Mouse (Mus musculus) brown adipose tissue, adult 24 weeks (tissue): ENCODE data around the gene Scaf1. TPM values are rescaled to one million over a fixed set of nuclear protein-coding genes. Genes with fewer than 3 reads are reported as not detected.

ENCODE experiments used
- H3K27ac ChIP-seq: fragments of 200-500 bp; replicated peaks from 2 replicates; pipeline ENCODE4 v1.5.1; 2012; ENCODE audit warnings: low read depth, mild to moderate bottlenecking, low read length
- H3K4me1 ChIP-seq: fragments of 200-500 bp; 2 replicates; pipeline ENCODE4 v1.6.1; 2012; ENCODE audit warnings: low read length, mixed read lengths; ENCODE audit not compliant: control insufficient read depth, insufficient read depth, insufficient read length
- H3K4me3 ChIP-seq: fragments of 200-500 bp; 2 replicates; pipeline ENCODE4 v1.5.1; 2012; ENCODE audit warnings: low read depth, mild to moderate bottlenecking, low read length, moderate library complexity; ENCODE audit not compliant: insufficient read depth
- polyA plus RNA-seq: library from polyadenylated mRNA; stranded (reverse); fragments of >200 nt; gene quantifications from 2 replicates; pipeline ENCODE4 v1.2.4, GENCODE M21; 2012; ENCODE audit not compliant: missing spikeins, insufficient read depth, insufficient read length

Scaf1 gene
- polyA plus RNA-seq, 1 experiment: 27.5 TPM

- Histone ChIP-seq H3K27ac (no peak overlapping the region), H3K4me1 (peaks cover 5% of the 10 kb centered on the region), H3K4me3 (peak overlapping the region; percentile 96)
These were observed 34.9 kb upstream of the Scaf1 start for GRCm38 (mm10) chr7:45050945-45051600.

DNA sequence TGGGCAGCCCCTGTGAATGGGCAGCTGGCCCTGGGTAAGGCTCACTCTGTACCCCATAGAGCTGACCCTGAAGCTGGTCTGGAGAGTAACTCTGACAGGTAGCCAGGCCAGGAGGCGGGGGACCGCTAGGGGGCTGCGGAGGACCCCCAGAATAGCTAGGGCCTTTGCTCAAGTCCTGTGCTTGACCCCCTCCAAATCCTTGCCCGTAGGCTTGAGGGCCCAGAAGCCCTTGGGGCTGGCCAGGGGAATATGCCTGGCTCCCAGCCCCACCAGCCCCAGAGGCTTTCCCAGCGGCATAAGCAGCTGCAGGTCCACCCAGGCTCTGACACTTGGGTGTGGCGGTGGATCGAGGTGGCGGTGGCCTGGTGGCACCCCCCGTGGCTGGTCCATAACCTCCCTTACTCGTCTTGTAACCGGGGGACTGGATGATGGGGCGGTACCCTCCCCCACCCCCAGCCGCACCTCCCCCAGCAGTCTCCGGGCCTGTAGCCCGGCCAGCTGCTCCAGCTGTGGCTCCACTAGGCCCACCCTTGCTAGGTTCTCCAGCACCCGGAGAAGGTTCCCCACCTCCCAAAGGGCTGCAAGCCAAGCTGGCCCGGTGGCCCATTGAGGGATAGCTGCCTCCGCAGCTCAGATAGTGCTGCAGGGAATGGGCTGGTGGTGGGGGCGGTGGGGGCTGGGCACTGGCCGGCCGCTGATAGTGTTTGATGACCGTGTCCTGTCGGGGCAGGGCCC, 32.9 kb upstream of the Scaf1 start:
- H3K4me1 ChIP-seq: peaks cover 5% of the 10 kb centered on the region
- H3K4me3 ChIP-seq: no peak overlapping the region
- no peak overlapping the region for H3K27ac ChIP-seq

DNA sequence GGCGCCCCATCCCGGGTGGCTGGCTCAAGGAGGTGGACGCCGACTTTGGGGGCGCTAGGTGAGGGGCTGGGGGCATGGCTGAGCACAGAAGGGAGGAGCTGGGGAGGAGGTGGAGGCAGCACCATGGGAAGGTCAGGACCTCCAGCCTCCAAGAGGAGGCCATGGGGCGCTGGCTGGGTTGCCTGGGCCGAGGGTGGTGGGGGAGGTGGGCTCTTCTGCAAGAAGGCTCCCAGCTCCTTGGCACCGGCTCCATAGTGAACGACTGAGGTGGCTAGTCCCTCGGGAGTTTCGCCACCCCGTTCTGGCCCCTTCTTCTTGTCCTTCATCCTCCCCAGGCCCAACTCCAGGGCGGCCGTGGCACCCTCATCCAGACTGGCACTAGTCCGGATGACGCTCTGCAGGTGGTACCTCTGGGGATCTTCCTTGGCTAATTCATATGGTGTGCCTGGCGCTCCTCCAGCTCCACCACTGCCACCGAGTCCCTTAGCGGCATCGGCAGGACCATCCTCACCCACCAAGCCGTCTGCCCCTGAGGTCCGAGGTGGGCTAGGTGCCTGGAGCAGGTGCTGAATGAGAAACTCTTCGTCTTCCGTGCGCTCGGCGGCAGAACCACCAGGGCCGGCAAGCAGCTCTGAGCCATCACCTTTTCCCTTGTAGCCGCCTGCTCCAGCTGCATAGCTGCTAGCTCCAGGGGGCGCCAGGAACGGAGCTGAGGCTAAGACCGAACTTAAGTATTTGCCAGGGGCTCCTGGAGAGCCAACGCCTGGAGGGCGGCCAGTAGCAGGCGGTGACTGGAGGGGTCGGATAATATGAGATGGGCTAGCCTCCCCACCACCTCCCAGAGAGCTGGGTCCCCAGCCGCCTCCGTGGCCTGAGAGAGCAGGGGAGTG, 32.1 kb upstream of the Scaf1 start:
- Histone ChIP-seq H3K27ac (no peak overlapping the region), H3K4me1 (peaks cover 5% of the 10 kb centered on the region), H3K4me3 (no peak overlapping the region)

GRCm38 (mm10) chr7:45047491-45047890, 31.3 kb upstream of the Scaf1 start:
- no peak overlapping the region for H3K27ac ChIP-seq
- peaks cover 5% of the 10 kb centered on the region for H3K4me1 ChIP-seq
- no peak overlapping the region for H3K4me3 ChIP-seq

GRCm38 (mm10) chr7:45046853-45047350, 30.7 kb upstream of the Scaf1 start:
- no peak overlapping the region for H3K4me3 ChIP-seq
- peaks cover 4% of the 10 kb centered on the region for H3K4me1 ChIP-seq
- H3K27ac ChIP-seq: no peak overlapping the region

DNA sequence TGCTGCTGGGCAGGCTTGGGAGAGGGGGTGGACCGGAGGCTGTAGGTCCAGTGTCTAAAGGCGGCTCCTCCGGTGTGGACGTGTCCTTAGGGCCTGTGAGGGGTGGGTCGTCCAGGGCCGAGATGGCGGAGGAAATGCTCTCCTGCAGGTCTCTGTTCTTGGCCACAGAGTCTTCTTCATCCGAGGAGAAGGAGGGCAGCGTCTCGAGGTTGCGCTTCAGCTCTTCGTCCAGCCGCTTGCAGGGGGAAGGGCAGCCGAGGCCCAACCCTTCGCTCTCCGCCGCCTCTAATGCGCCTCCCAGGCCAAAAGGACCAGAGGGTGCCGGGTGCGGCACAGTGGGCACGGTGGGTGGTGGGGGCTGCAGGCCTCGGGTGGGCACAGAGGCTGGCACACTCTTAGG, 29.6 kb upstream of the Scaf1 start:
- no peak overlapping the region for H3K27ac ChIP-seq
- H3K4me3 ChIP-seq: no peak overlapping the region
- no peaks in the 10 kb centered on the region; the same call in 1 of the 2 replicates for H3K4me1 ChIP-seq

- no peaks in the 10 kb centered on the region; the same call in 1 of the 2 replicates for H3K4me1 ChIP-seq
- H3K27ac ChIP-seq: no peak overlapping the region
- no peak overlapping the region for H3K4me3 ChIP-seq
These were observed 27.1 kb upstream of the Scaf1 start for GRCm38 (mm10) chr7:45043307-45043706.

GRCm38 (mm10) chr7:45040851-45041250, 24.7 kb upstream of the Scaf1 start:
- Histone ChIP-seq H3K27ac (no peak overlapping the region), H3K4me3 (no peak overlapping the region), H3K4me1 (no peaks in the 10 kb centered on the region)

- Histone ChIP-seq H3K4me3 (no peak overlapping the region), H3K4me1 (no peaks in the 10 kb centered on the region), H3K27ac (no peak overlapping the region)
These were observed 22.2 kb upstream of the Scaf1 start for GRCm38 (mm10) chr7:45038411-45038810.

DNA sequence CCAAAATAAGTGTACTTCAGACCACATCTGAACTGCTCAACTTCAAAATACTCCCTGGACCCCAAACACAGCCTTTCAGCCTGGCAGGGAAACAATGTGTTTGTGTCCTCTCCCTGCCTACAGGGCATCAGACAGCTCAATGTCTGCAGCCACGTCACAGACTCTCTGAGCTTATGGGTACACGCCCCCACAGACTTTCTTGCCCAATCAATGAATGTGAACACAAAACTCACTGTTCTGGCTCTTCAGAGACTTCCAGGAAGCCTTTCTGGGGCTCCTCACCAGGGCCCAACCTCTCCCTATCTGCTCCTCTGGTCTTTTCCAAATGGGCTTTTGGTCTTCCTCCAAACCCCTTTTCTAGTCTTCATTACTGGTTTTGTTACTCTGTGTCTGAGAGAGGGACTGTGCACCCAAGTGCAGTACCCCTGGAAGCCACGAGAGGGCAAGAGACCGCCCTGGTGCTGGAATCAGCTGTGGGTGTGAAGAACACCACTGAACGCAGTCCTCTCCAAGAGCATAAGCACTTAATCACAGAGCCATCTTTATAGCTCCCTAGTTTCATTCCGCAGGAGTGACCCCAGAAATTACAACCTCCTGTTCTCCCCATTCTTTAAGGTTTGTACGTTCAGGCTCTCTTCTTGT, 21.7 kb upstream of the Scaf1 start:
- H3K4me3 ChIP-seq: no peak overlapping the region
- H3K27ac ChIP-seq: no peak overlapping the region
- H3K4me1 ChIP-seq: no peaks in the 10 kb centered on the region

DNA sequence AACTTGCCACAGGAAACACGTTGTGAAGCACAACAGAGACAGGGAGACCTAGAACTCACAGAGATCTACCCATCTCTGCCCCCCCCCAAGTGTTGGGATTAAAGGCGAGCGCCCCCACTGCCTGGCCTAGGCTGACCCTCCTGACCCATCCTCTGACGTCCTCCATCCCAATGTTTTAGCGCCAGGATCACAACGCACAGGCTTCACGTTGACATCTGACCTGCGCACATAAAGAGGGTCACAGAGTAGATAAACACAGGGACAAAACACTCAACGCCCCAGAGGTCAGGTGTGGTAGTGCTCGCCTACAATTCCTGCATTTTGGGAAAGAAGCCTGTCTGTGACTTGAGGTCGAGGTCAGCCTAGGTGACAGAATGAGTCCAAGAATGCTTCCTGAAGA, 20.5 kb upstream of the Scaf1 start:
- Histone ChIP-seq H3K4me1 (no peaks in the 10 kb centered on the region), H3K27ac (no peak overlapping the region), H3K4me3 (no peak overlapping the region)

DNA sequence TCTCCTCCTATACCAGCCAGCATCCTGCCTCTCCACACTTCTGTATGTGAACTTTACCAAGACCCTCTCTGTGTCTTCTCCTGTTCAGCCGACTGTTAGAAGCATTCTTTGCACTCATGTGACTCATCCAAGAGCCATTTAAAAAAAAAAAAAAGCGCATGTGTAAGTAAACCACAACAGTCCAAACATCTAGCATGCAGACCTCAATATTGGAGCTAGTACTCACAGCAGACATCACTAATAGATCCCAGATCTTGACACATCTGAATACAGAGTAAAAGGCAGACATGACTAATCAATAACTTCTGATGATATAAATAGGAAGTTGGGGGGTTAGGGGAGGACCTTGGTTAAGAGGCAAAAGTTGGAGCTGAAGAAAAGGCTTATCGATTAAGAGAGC, 19.5 kb upstream of the Scaf1 start:
- Histone ChIP-seq H3K27ac (no peak overlapping the region), H3K4me3 (no peak overlapping the region), H3K4me1 (no peaks in the 10 kb centered on the region)

GRCm38 (mm10) chr7:45033722-45034359, 17.7 kb upstream of the Scaf1 start:
- Histone ChIP-seq H3K27ac (no peak overlapping the region), H3K4me3 (no peak overlapping the region)

DNA sequence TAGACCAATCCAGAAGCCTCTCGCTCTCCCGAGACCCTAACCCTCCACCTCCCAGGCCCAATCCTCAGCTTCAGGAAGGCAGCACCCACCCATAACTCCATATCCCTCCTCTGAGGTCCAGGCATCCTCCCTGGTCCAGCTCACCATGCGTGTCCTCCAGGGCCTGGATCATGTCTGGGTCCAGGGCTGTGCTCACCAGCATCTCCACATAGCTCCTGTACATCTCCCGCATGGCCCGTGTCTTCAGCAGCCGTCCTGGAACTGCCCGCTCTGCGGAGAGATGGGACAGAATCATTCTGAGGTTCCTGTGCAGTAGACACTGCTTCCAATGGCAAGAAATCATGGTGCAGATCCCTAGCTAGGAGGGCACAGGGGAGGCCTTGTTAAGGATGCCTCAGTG, 14.7 kb upstream of the Scaf1 start:
- Histone ChIP-seq H3K4me1 (0 out of 2 replicates have a peak, but pooled peaks cover 2% of the 10 kb centered on the region), H3K4me3 (no peak overlapping the region), H3K27ac (no peak overlapping the region)

More at GRCm38 (mm10) chr7:45033722-45034359, 17.7 kb upstream of the Scaf1 start:
- H3K4me1 ChIP-seq: no peaks in the 10 kb centered on the region
